Mouse (Mus musculus) midbrain, embryonic 16.5 days (tissue): ENCODE results near the gene Zfp523. TPM values are rescaled to one million over a fixed set of nuclear protein-coding genes. Genes with fewer than 3 reads are reported as not detected.

Experiments used
- ATAC-seq: fragments of 200-750 bp; cut with Nextera tagmentation; 2 replicates; pipeline ENCODE4 v1.8.0; 2017; ENCODE audit warnings: moderate TSS enrichment
- H3K27ac ChIP-seq: fragments of 300-500 bp; sonication (generic); 2 replicates; pipeline ENCODE4 v1.5.1; 2014; ENCODE audit warnings: mild to moderate bottlenecking, low read length, mixed read lengths
- H3K27me3 ChIP-seq: fragments of 300-500 bp; sonication (generic); 2 replicates; pipeline ENCODE4 v1.6.1; 2014; ENCODE audit warnings: low read depth, low read length, mixed read lengths; ENCODE audit not compliant: control insufficient read depth, insufficient read depth
- H3K36me3 ChIP-seq: fragments of 300-500 bp; sonication (generic); 2 replicates; pipeline ENCODE4 v1.6.1; 2014; ENCODE audit warnings: mild to moderate bottlenecking, low read length, moderate library complexity, mixed read lengths; ENCODE audit not compliant: control insufficient read depth, insufficient read depth
- H3K4me1 ChIP-seq: fragments of 300-500 bp; sonication (generic); 2 replicates; pipeline ENCODE4 v1.6.1; 2014; ENCODE audit warnings: mild to moderate bottlenecking, low read length, mixed read lengths; ENCODE audit not compliant: control insufficient read depth, insufficient read depth
- H3K4me2 ChIP-seq: fragments of 300-500 bp; sonication (generic); 2 replicates; pipeline ENCODE4 v1.6.1; 2014; ENCODE audit warnings: mild to moderate bottlenecking, low read length, mixed read lengths
- H3K4me3 ChIP-seq: fragments of 300-500 bp; sonication (generic); 2 replicates; pipeline ENCODE4 v1.5.1; 2014; ENCODE audit warnings: low read depth, mild to moderate bottlenecking, low read length, moderate library complexity, mixed read lengths
- H3K9ac ChIP-seq: fragments of 300-500 bp; sonication (generic); 2 replicates; pipeline ENCODE4 v1.6.1; 2014; ENCODE audit warnings: low read depth, low read length, mixed read lengths
- H3K9me3 ChIP-seq: fragments of 300-500 bp; sonication (generic); replicated peaks from 2 replicates; pipeline ENCODE4 v1.6.1; 2014; ENCODE audit warnings: mild to moderate bottlenecking, low read length, mixed read lengths; ENCODE audit not compliant: control insufficient read depth, poor library complexity, severe bottlenecking
- WGBS: fragments of 180-500 bp; shearing (Covaris S2); extraction: QIAGEN DNeasy Blood & Tissue Kit; methylation state at CpG from one replicate; pipeline ENCODE4 v1.1.7; 2014; 5-methylcytosine and 5-hydroxymethylcytosine counted together
- polyA plus RNA-seq: library from polyadenylated mRNA; unstranded; fragments of >200 nt; fragmentation: Nextera tagmentation; extraction: Ambion mirVana; gene quantifications from 2 replicates; pipeline ENCODE4 v1.2.1, GENCODE M21; 2015

Gene Zfp523
- 40.4 and 42.1 TPM in 2 replicates for polyA plus RNA-seq

GRCm38 (mm10) chr17:28176775-28177539 lies at the start of gene Zfp523:
Zfp523 (plus strand) TSS chr17:28177129.
- Histone ChIP-seq H3K4me3 (peak within 1 kb of the TSS; percentile 84), H3K4me1 (peaks cover 29% of the 10 kb centered on the region)
- under 1% methylated on average over 46 of the region's 82 CpGs for WGBS

GRCm38 (mm10) chr17:28129796-28130195 lies 47.1 kb upstream of the Zfp523 start:
- no peak for ATAC-seq
- H3K4me1 ChIP-seq, result peaks cover 2% of the 10 kb centered on the region; the same call in 1 of the 2 replicates
- 88% methylated on average over 5 of the region's 5 CpGs for WGBS
- H3K9ac ChIP-seq, result no peak overlapping the region
- no peak overlapping the region for H3K4me3 ChIP-seq
- no peaks in the 10 kb centered on the region for H3K9me3 ChIP-seq
- no peaks in the 10 kb centered on the region for H3K27me3 ChIP-seq
- no peak overlapping the region for H3K4me2 ChIP-seq
- no peak overlapping the region for H3K27ac ChIP-seq
- H3K36me3 ChIP-seq, result no peaks in the 10 kb centered on the region

More at GRCm38 (mm10) chr17:28176775-28177539, at the start of gene Zfp523:
- ATAC-seq, result peak; percentile 86
- H3K36me3 ChIP-seq, result no peaks in the 10 kb centered on the region
- peak within 1 kb of the TSS; percentile 97 for H3K9ac ChIP-seq
- H3K4me2 ChIP-seq, result peak within 1 kb of the TSS; percentile 82
- peak within 1 kb of the TSS; percentile 92 for H3K27ac ChIP-seq
- no peaks in the 10 kb centered on the region for H3K27me3 ChIP-seq
- H3K9me3 ChIP-seq, result no peaks in the 10 kb centered on the region

- H3K4me1 ChIP-seq, result peaks cover 2% of the 10 kb centered on the region; the same call in 1 of the 2 replicates
- no peak overlapping the region for H3K9ac ChIP-seq
- H3K4me3 ChIP-seq, result no peak overlapping the region
- WGBS, result 67% methylated on average over 5 of the region's 5 CpGs
- H3K9me3 ChIP-seq, result no peaks in the 10 kb centered on the region
- no peaks in the 10 kb centered on the region for H3K36me3 ChIP-seq
- ATAC-seq, result no peak
- no peak overlapping the region for H3K4me2 ChIP-seq
- H3K27me3 ChIP-seq, result no peaks in the 10 kb centered on the region
- H3K27ac ChIP-seq, result no peak overlapping the region
Measured at GRCm38 (mm10) chr17:28130391-28131125, 46.4 kb upstream of the Zfp523 start.

GRCm38 (mm10) chr17:28131156-28131555 lies 45.8 kb upstream of the Zfp523 start:
- H3K27ac ChIP-seq, result no peak overlapping the region
- H3K4me3 ChIP-seq, result no peak overlapping the region
- H3K36me3 ChIP-seq, result no peaks in the 10 kb centered on the region
- H3K9ac ChIP-seq, result no peak overlapping the region
- H3K4me1 ChIP-seq, result peaks cover 2% of the 10 kb centered on the region; the same call in 1 of the 2 replicates
- H3K9me3 ChIP-seq, result no peaks in the 10 kb centered on the region
- no peak overlapping the region for H3K4me2 ChIP-seq
- ATAC-seq, result no peak
- no peaks in the 10 kb centered on the region for H3K27me3 ChIP-seq

GRCm38 (mm10) chr17:28133193-28133592 lies 43.7 kb upstream of the Zfp523 start:
- Histone ChIP-seq H3K27ac (no peak overlapping the region), H3K9me3 (no peaks in the 10 kb centered on the region), H3K27me3 (no peaks in the 10 kb centered on the region), H3K4me2 (peak overlapping the region; percentile 23; the same call in 1 of the 2 replicates), H3K9ac (no peak overlapping the region), H3K36me3 (no peaks in the 10 kb centered on the region), H3K4me3 (no peak overlapping the region), H3K4me1 (peaks cover 2% of the 10 kb centered on the region; the same call in 1 of the 2 replicates)
- 8% methylated on average over 14 of the region's 14 CpGs for WGBS
- ATAC-seq, result peak; percentile 28; the same call in 1 of the 2 replicates

- Histone ChIP-seq H3K9me3 (no peaks in the 10 kb centered on the region), H3K27ac (no peak overlapping the region), H3K4me2 (no peak overlapping the region), H3K36me3 (no peaks in the 10 kb centered on the region), H3K9ac (no peak overlapping the region), H3K27me3 (no peaks in the 10 kb centered on the region), H3K4me1 (peaks cover 3% of the 10 kb centered on the region; the same call in 1 of the 2 replicates), H3K4me3 (no peak overlapping the region)
- no peak for ATAC-seq
- WGBS, result 72% methylated on average over 3 of the region's 3 CpGs
Measured at GRCm38 (mm10) chr17:28135496-28135895, 41.4 kb upstream of the Zfp523 start.

GRCm38 (mm10) chr17:28136266-28136665 lies 40.7 kb upstream of the Zfp523 start:
- no peaks in the 10 kb centered on the region for H3K9me3 ChIP-seq
- H3K4me1 ChIP-seq, result peaks cover 10% of the 10 kb centered on the region
- ATAC-seq, result no peak
- no peaks in the 10 kb centered on the region for H3K36me3 ChIP-seq
- 41% methylated on average over 5 of the region's 5 CpGs for WGBS
- no peak overlapping the region for H3K4me2 ChIP-seq
- H3K4me3 ChIP-seq, result no peak overlapping the region
- no peak overlapping the region for H3K9ac ChIP-seq
- no peaks in the 10 kb centered on the region for H3K27me3 ChIP-seq
- H3K27ac ChIP-seq, result no peak overlapping the region

GRCm38 (mm10) chr17:28138013-28138412 lies 38.9 kb upstream of the Zfp523 start:
- Histone ChIP-seq H3K9ac (no peak overlapping the region), H3K4me3 (no peak overlapping the region), H3K9me3 (no peaks in the 10 kb centered on the region), H3K27ac (no peak overlapping the region), H3K4me1 (peaks cover 16% of the 10 kb centered on the region), H3K4me2 (no peak overlapping the region), H3K36me3 (no peaks in the 10 kb centered on the region), H3K27me3 (no peaks in the 10 kb centered on the region)
- no peak for ATAC-seq
- WGBS, result 91% methylated on average over 8 of the region's 8 CpGs

GRCm38 (mm10) chr17:28138685-28139084 lies 38.2 kb upstream of the Zfp523 start:
- no peak overlapping the region for H3K4me3 ChIP-seq
- H3K9ac ChIP-seq, result no peak overlapping the region
- H3K4me1 ChIP-seq, result peaks cover 19% of the 10 kb centered on the region
- no peaks in the 10 kb centered on the region for H3K27me3 ChIP-seq
- H3K4me2 ChIP-seq, result no peak overlapping the region
- no peak for ATAC-seq
- H3K36me3 ChIP-seq, result no peaks in the 10 kb centered on the region
- WGBS, result 77% methylated on average over 9 of the region's 9 CpGs
- H3K9me3 ChIP-seq, result no peaks in the 10 kb centered on the region
- no peak overlapping the region for H3K27ac ChIP-seq
